Mouse (Mus musculus) midbrain, postnatal 0 days (tissue): Measurements from ENCODE around the gene Olfr784. TPM values are rescaled to one million over a fixed set of nuclear protein-coding genes. Genes with fewer than 3 reads are reported as not detected.

ENCODE experiments used
- ATAC-seq: fragments of 200-750 bp; cut with Nextera tagmentation; 2 replicates; pipeline ENCODE4 v1.8.0; 2017; ENCODE audit warnings: moderate number of reproducible peaks, mild to moderate bottlenecking, moderate TSS enrichment, moderate library complexity; ENCODE audit not compliant: low FRiP score
- DNase-seq: peaks from one replicate; pipeline ENCODE4 v3.0.0-alpha.2; 2015; ENCODE audit warnings: low spot score
- H3K27ac ChIP-seq: fragments of 300-500 bp; sonication (generic); 2 replicates; pipeline ENCODE4 v1.5.1; 2014; ENCODE audit warnings: low read depth, mild to moderate bottlenecking, low read length, mixed read lengths
- H3K27me3 ChIP-seq: fragments of 300-500 bp; sonication (generic); 2 replicates; pipeline ENCODE4 v1.6.1; 2014; ENCODE audit warnings: low read length, control low read depth, mixed read lengths; ENCODE audit not compliant: insufficient read depth
- H3K36me3 ChIP-seq: fragments of 300-500 bp; sonication (generic); 2 replicates; pipeline ENCODE4 v1.6.1; 2014; ENCODE audit warnings: low read length, control low read depth, mixed read lengths; ENCODE audit not compliant: insufficient read depth
- H3K4me1 ChIP-seq: fragments of 300-500 bp; sonication (generic); 2 replicates; pipeline ENCODE4 v1.6.1; 2014; ENCODE audit warnings: mild to moderate bottlenecking, control low read depth, antibody characterized with exemption, low read length, mixed read lengths; ENCODE audit not compliant: insufficient read depth
- H3K4me2 ChIP-seq: fragments of 300-500 bp; sonication (generic); 2 replicates; pipeline ENCODE4 v1.6.1; 2014; ENCODE audit warnings: low read depth, mild to moderate bottlenecking, low read length, mixed read lengths; ENCODE audit not compliant: poor library complexity, severe bottlenecking
- H3K4me3 ChIP-seq: fragments of 300-500 bp; sonication (generic); 2 replicates; pipeline ENCODE4 v1.5.1; 2014; ENCODE audit warnings: low read depth, mild to moderate bottlenecking, low read length, moderate library complexity
- H3K9ac ChIP-seq: fragments of 300-500 bp; sonication (generic); replicated peaks from 2 replicates; pipeline ENCODE4 v1.6.1; 2014; ENCODE audit warnings: mild to moderate bottlenecking, low read length, moderate library complexity, mixed read lengths; ENCODE audit not compliant: poor library complexity, severe bottlenecking
- H3K9me3 ChIP-seq: fragments of 300-500 bp; sonication (generic); 2 replicates; pipeline ENCODE4 v1.6.1; 2016; ENCODE audit warnings: low read length, control low read depth
- CTCF ChIP-seq: IDR thresholded peaks from 2 replicates; pipeline ENCODE4 v1.5.1; 2016; ENCODE audit warnings: antibody characterized with exemption, mild to moderate bottlenecking
- WGBS: fragments of 180-500 bp; shearing (Covaris S2); extraction: QIAGEN DNeasy Blood & Tissue Kit; methylation state at CpG from one replicate; pipeline ENCODE4 v1.1.7; 2014; 5-methylcytosine and 5-hydroxymethylcytosine counted together
- polyA plus RNA-seq: library from polyadenylated mRNA; unstranded; fragments of >200 nt; fragmentation: Nextera tagmentation; extraction: Ambion mirVana; gene quantifications from 2 replicates; pipeline ENCODE4 v1.2.1, GENCODE M21; 2015
- total RNA-seq: library from RNA; depleted of rRNA; stranded (reverse); fragments of >200 nt; gene quantifications from 2 replicates; pipeline ENCODE4 v1.2.3, GENCODE M21; 2014; rRNA removed

Gene Olfr784
- total and polyA plus RNA-seq, 2 experiments from 2014 or later, result 0.82 TPM; not detected in 1

- H3K9ac ChIP-seq, result no peak overlapping the region
- ATAC-seq (no peak), DNase-seq (no peak)
- H3K9me3 ChIP-seq, result no peaks in the 10 kb centered on the region
- no peaks in the 10 kb centered on the region for H3K27me3 ChIP-seq
- H3K4me1 ChIP-seq, result no peaks in the 10 kb centered on the region
- no peak overlapping the region for H3K4me3 ChIP-seq
- no peak for TF ChIP-seq CTCF
- H3K36me3 ChIP-seq, result no peaks in the 10 kb centered on the region
- 35% methylated on average over 5 of the region's 5 CpGs for WGBS
- no peak overlapping the region for H3K27ac ChIP-seq
- no peak overlapping the region for H3K4me2 ChIP-seq
These were observed 17.0 kb downstream of the Olfr784 start for GRCm38 (mm10) chr10:129400892-129401291.

GRCm38 (mm10) chr10:129405126-129405525 is 21.2 kb downstream of the Olfr784 start, which contains the start of gene Olfr785:
Olfr785 (plus strand) TSS chr10:129405426.
- TF ChIP-seq CTCF, result no peak

GRCm38 (mm10) chr10:129427006-129427405 is 43.1 kb downstream of the Olfr784 start, which contains the start of gene Olfr786:
Olfr786 (plus strand) TSS chr10:129427306.
- no peak within 1 kb of the TSS for H3K9ac ChIP-seq
- DNase-seq, result no peak
- H3K4me1 ChIP-seq, result no peaks in the 10 kb centered on the region
- no peak within 1 kb of the TSS for H3K4me2 ChIP-seq
- no peaks in the 10 kb centered on the region for H3K36me3 ChIP-seq
- no peak for ATAC-seq
- H3K4me3 ChIP-seq, result no peak within 1 kb of the TSS
- no peak within 1 kb of the TSS for H3K27ac ChIP-seq
- TF ChIP-seq CTCF, result no peak
- H3K9me3 ChIP-seq, result no peaks in the 10 kb centered on the region
- no peaks in the 10 kb centered on the region for H3K27me3 ChIP-seq

More at GRCm38 (mm10) chr10:129405126-129405525, 21.2 kb downstream of the Olfr784 start, which contains the start of gene Olfr785:
- Histone ChIP-seq H3K9ac (no peak within 1 kb of the TSS), H3K4me2 (no peak within 1 kb of the TSS), H3K27ac (no peak within 1 kb of the TSS), H3K27me3 (no peaks in the 10 kb centered on the region), H3K9me3 (no peaks in the 10 kb centered on the region), H3K36me3 (no peaks in the 10 kb centered on the region), H3K4me1 (no peaks in the 10 kb centered on the region), H3K4me3 (no peak within 1 kb of the TSS)
- WGBS, result 68% methylated on average over 2 of the region's 2 CpGs
- ATAC-seq (no peak), DNase-seq (no peak)

Other genes with a start within 250 kb of the Olfr784 start
- gene Olfr770, start 245.1 kb upstream of the Olfr784 start, total RNA-seq, result not detected in 2 replicates
- gene Olfr770, start 245.1 kb upstream of the Olfr784 start, polyA plus RNA-seq, result not detected in 2 replicates
- gene Olfr771, start 219.3 kb upstream of the Olfr784 start, total RNA-seq, result not detected in 2 replicates
- not detected in 2 replicates for gene Olfr771, start 219.3 kb upstream of the Olfr784 start, polyA plus RNA-seq
- gene Olfr772, start 206.2 kb upstream of the Olfr784 start, total RNA-seq, result not detected in 2 replicates
- not detected in 2 replicates for gene Olfr772, start 206.2 kb upstream of the Olfr784 start, polyA plus RNA-seq
- gene Olfr773, start 196.7 kb upstream of the Olfr784 start, total RNA-seq, result not detected in 2 replicates
- not detected in 2 replicates for gene Olfr773, start 196.7 kb upstream of the Olfr784 start, polyA plus RNA-seq
- not detected in 2 replicates for gene Olfr774, start 147.9 kb upstream of the Olfr784 start, total RNA-seq
- gene Olfr774, start 147.9 kb upstream of the Olfr784 start, polyA plus RNA-seq, result not detected in 2 replicates
- gene Olfr775, start 135.7 kb upstream of the Olfr784 start, total RNA-seq, result not detected in 2 replicates
- not detected in 2 replicates for gene Olfr775, start 135.7 kb upstream of the Olfr784 start, polyA plus RNA-seq
- not detected in 2 replicates for gene Olfr776, start 125.0 kb upstream of the Olfr784 start, total RNA-seq
- not detected in 2 replicates for gene Olfr776, start 125.0 kb upstream of the Olfr784 start, polyA plus RNA-seq
- gene Olfr777, start 112.6 kb upstream of the Olfr784 start, total RNA-seq, result not detected in 2 replicates
- not detected in 2 replicates for gene Olfr777, start 112.6 kb upstream of the Olfr784 start, polyA plus RNA-seq
- gene Olfr780, start 66.0 kb upstream of the Olfr784 start, total RNA-seq, result not detected in 2 replicates
- gene Olfr780, start 66.0 kb upstream of the Olfr784 start, polyA plus RNA-seq, result not detected in 2 replicates
- gene Olfr781, start 55.2 kb upstream of the Olfr784 start, total RNA-seq, result not detected in 2 replicates
- not detected in 2 replicates for gene Olfr781, start 55.2 kb upstream of the Olfr784 start, polyA plus RNA-seq
- gene Olfr782, start 35.2 kb upstream of the Olfr784 start, total RNA-seq, result not detected in 2 replicates
- not detected in 2 replicates for gene Olfr782, start 35.2 kb upstream of the Olfr784 start, polyA plus RNA-seq
- not detected in 2 replicates for gene Olfr785, start 21.3 kb downstream of the Olfr784 start, total RNA-seq
- gene Olfr785, start 21.3 kb downstream of the Olfr784 start, polyA plus RNA-seq, result not detected in 2 replicates
- gene Olfr786, start 43.2 kb downstream of the Olfr784 start, total RNA-seq, result not detected in 2 replicates
- not detected in 2 replicates for gene Olfr786, start 43.2 kb downstream of the Olfr784 start, polyA plus RNA-seq
- gene Olfr787, start 77.8 kb downstream of the Olfr784 start, total RNA-seq, result not detected in 2 replicates
- not detected in 2 replicates for gene Olfr787, start 77.8 kb downstream of the Olfr784 start, polyA plus RNA-seq
- not detected in 2 replicates for gene Olfr788, start 86.9 kb downstream of the Olfr784 start, total RNA-seq
- not detected in 2 replicates for gene Olfr788, start 86.9 kb downstream of the Olfr784 start, polyA plus RNA-seq
- gene Olfr789, start 100.7 kb downstream of the Olfr784 start, total RNA-seq, result not detected in 2 replicates
- not detected in 2 replicates for gene Olfr789, start 100.7 kb downstream of the Olfr784 start, polyA plus RNA-seq
- gene Olfr790, start 114.4 kb downstream of the Olfr784 start, total RNA-seq, result not detected in 2 replicates
- not detected in 2 replicates for gene Olfr790, start 114.4 kb downstream of the Olfr784 start, polyA plus RNA-seq
- not detected in 2 replicates for gene Olfr791, start 137.7 kb downstream of the Olfr784 start, total RNA-seq
- gene Olfr791, start 137.7 kb downstream of the Olfr784 start, polyA plus RNA-seq, result not detected in 2 replicates
- not detected in 2 replicates for gene Olfr792, start 155.1 kb downstream of the Olfr784 start, total RNA-seq
- not detected in 2 replicates for gene Olfr792, start 155.1 kb downstream of the Olfr784 start, polyA plus RNA-seq
- gene Olfr794, start 183.6 kb downstream of the Olfr784 start, total RNA-seq, result not detected in 2 replicates
- gene Olfr794, start 183.6 kb downstream of the Olfr784 start, polyA plus RNA-seq, result not detected in 2 replicates
- gene Olfr796, start 228.5 kb downstream of the Olfr784 start, total RNA-seq, result not detected in 2 replicates
- gene Olfr796, start 228.5 kb downstream of the Olfr784 start, polyA plus RNA-seq, result not detected in 2 replicates
- gene Olfr798, start 243.9 kb downstream of the Olfr784 start, total RNA-seq, result not detected in 2 replicates
- not detected in 2 replicates for gene Olfr798, start 243.9 kb downstream of the Olfr784 start, polyA plus RNA-seq